Mouse (Mus musculus): ENCODE data around the gene Mef2d.

Gene Mef2d

DNA sequence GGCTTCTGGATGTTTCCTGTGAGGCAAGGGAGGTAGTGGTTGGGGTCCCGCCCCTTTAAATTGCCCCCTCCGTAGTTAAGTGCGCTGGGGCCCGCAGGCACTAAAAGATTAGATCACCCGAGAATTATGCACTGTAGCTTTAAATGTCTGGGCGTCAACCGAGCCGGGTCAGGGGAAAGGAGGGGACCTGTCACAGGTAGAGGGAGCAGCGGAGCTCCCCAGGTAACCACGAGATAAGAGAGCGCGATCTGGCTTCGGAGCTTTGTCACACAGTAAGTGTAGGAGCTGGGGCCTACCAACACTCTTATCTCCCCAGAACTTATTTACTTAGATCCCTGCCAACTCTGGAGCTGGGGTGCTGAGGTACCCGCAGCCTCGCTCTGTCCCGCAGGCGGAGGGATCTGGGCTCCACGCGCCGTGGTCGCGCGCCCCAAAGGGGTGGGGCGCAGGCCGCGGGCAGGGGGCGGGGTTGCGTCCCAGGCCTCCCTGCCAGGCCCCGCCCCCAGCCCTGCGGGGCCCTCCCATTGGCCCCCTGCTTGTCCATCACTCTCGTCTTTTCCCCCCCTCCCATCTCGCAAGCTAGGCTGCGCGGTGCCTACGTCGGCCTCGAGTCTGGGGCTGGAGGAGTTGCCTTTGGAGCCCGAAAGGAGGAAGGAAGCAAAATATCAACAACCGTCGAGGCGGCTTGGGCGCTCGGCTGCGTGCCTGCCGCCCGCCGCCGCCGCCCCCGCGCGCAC is at the start of gene Mef2d:
TSS of gene Mef2d (plus strand) at position 586 of the 737 bp plus-strand sequence.
- peak; percentile 98 for DNase-seq (ENCODE audit: low read depth, low spot score)

DNA sequence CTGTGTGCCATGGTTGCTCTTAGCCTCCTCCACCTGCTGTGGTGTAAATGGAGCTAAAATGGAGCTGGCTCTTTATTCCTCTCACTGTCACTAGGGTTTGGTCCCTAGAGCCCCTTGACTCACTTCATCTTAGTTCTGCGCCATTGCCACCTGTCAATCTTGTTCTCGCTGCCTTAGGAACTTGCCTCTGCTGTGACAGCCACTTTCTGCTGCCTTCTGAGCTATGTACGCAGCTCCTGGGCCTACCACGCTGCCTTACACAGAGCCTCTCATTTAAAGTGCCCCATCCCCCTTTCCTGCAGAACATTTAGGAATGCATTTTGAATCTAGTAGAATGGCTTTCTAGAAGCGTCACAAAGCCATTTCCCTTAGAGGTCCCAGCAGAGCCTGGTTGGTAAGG is 48.0 kb upstream of the Mef2d start:
- no peak for DNase-seq (ENCODE audit: low read depth, low spot score)

DNA sequence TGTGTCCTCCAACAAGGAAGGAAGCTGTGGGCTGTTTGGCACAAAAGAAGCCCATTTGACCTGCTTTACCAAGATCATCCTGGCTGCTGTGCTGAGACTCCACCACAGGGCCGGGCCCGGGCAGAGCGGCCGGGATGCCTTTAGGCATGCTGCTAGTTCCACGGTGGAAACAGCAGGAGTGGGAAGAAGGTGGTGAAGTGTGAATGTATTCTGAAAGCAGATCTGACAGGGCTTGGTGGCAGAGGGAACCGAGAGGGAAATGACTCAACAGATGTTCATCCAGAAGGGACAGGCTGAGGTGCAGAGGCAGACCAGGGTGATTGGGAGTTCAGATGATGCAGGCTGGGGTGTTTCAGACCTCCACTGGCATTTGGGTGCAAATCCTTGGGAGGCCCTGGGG is 44.5 kb upstream of the Mef2d start:
- DNase-seq (ENCODE audit: low read depth, low spot score) = no peak

DNA sequence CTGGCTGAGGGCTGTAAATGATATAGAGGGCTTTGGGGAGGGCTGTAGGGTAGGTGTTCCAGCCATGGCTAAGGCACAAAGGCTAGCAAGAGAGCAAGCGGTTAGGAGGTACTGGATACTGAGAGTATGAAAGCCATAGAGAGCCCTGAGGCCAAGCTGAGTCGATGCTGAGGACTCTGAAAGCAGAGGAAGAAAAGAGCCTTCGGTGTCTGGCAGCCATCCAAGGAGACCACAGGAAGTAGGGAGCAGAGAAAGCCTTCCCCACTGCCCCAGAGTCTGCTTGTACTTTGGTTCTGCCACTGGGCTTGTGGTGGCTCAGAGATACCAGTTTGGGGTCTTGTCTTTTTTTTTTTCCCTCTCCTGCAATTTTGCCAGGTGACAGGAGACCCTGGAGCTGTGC is 41.9 kb upstream of the Mef2d start:
- no peak for DNase-seq (ENCODE audit: low read depth, low spot score)

DNA sequence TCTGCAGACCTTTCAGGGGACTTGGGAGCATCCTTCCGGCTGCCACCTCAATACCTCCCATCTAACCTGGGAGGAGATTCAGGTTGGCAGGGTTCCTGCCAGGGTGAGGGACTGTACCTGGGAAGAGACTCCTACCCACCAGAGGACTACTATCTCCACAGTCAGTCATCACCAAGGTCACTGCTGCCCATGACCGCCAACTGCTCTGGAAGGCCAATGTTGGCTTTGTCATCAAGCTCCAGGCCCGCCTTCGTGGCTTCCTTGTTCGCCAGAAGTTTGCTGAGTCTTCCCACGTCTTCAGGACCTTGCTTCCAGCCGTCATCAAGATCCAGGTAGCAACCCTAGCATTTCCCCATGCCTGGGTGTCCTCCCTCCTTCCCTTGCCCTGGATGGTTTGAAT is 40.4 kb upstream of the Mef2d start:
- DNase-seq (ENCODE audit: low read depth, low spot score) = no peak

DNA sequence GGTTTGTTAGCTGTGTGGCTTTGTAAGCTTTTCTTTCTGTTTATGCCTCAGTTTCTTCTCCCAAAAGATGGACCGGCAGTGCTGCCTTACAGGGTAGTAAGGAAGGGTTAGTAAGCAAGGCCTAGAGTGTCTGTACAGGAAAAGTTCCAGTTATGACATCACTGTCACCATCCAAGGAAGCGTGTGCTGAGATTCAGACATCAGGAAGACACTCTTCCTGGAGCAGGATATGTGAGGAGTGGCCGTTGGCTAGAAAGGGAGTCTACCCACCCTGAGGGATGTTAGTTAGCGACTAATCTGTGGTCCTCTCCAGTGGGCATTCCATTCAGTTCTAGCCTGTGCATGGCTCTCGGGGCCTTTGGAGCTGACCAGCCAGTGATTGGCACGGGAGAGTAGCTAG is 40.0 kb upstream of the Mef2d start:
- DNase-seq (ENCODE audit: low read depth, low spot score) = no peak

DNA sequence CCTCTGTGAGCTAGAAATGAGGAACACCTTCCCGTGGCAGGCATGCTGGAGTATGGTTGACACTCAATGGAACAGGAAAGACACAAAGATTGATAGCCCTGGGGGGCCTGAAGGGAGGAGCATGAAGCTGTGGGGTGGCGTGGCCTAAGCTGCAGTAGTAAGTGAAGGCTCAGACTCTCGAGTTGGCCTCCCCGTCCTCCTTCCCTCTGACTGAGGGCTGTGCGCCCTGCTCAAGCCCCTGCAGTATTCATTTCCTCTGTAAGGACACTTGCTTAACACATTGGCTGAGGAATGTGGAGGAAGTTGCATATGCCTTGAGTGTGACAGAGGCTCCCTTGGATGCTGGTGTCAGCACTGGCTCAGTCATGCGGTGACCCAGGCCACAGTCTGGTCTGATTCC is 39.6 kb upstream of the Mef2d start:
- DNase-seq (ENCODE audit: low read depth, low spot score) = no peak

DNA sequence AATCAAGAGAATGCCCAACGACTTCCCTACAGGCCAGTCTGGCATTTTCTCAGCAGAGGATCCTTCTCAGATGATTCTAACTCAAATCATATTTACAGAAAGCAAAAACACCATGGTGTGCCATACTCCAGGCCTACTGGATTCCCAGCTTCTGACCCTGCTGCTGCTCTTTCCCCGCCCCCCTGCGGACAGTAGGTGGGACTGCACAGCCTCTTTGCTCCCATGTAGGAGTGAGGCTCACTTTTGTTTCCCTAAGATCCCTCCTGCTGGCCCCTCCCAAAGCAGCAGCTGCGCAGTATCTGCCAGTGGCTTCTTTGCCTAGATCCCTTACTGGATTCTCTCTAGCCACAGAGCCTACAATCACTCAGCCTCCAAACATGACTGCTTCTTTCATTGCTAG is 36.0 kb upstream of the Mef2d start:
- no peak for DNase-seq (ENCODE audit: low read depth, low spot score)

DNA sequence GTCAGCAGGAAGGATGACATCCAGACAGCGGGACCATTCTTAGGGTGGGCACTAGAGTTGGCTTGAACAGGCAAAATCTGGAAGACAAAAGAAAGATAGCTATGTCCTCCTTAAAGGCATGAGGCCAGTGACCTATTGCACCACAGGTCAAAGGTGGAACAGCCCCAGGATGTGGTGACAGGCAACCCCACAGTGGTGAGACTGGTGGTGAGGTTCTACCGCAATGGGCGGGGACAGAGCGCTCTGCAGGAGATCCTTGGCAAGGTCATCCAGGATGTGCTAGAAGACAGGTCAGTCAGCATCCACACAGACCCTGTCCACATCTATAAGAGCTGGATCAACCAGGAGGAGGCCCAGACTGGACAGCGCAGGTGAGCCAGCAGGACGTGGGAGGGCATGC is 33.0 kb upstream of the Mef2d start:
- DNase-seq (ENCODE audit: low read depth, low spot score) = no peak

DNA sequence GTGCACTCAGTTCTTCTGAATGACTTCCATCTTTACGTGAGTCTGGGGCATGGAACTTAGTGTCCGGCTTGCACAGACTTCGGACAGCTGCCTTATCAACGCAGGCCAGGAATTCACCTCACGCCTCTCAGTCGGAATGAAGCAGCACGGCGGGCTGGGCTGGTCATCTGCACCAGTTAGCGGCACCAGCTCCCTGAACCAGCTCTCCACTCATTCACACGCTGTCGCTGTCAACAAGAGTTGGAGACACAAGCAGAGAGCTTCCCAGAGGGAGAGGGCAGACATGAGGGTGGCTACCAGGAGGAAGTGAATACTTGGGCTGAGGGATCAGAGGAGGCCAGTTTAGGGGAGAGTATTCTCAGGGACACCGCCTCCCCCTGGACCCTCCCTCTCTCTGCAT is 27.8 kb upstream of the Mef2d start:
- no peak for DNase-seq (ENCODE audit: low read depth, low spot score)

DNA sequence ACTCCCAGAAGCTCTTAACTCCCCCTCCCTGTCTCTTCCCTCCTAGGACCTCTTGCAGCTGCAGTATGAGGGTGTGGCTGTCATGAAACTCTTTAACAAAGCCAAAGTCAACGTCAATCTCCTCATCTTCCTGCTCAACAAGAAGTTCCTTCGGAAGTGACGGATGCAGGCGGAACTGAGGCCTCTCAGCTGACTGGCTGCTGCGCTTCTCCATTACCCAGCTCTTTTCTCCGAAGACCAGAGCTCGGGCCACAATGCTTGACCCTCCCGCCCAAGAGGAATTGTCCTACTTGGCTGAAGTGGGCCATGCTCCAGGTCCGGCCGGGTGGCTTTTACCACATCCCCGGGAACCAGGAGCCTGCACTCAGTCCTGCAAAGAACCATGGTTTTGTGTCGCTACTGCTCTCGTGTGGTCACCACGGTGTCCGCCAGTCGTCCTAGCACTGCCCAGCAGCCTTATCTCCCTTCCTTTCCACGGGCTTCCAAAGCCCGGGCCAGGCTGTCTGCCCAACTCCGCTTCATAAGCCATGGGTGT is 22.0 kb upstream of the Mef2d start:
- DNase-seq (ENCODE audit: low read depth, low spot score) = no peak

DNA sequence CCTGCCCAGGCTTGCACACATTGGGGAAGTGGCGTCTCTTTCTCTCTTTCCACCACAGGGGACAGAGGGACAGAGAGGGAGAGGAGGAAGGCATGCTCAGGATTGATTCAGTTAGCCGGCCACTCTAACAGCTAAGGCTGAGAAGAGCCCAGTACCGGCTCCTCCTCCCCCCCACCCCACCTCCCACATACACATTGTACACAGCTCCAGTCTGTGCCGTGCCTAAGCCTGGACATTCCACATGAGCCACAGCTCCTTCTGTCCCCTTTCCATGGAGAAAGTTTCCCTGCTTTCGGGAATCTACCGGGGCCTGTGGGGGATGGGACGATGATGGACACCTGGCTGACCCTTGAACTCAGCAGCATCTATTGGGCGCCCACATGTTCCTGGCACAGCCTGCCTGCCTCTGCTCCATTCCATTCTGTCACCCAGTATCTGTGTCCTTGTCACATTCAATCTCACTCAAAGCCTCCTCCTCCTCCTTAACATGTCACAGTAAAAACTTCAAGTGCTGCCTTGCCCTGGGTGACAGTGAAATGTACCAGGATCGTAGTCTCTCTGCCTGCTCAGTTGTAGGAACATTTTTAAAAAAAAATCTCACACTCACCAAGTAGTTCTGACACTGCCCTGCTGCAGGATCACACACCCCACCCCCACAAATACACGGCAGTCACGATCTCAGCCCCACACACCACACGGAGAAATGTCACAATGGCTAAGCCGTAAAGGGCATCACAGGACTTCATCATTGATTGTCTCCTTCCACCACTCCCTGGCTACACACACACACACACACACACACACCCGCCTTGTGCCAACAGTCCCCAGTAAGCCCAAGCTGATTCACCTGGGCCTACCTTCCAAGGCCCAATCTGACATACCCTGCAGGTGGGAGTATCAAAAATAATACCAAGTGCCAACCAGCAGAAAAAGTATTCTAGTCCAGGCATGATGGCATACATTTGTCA is 20.7 kb upstream of the Mef2d start:
- DNase-seq (ENCODE audit: low read depth, low spot score) = no peak

DNA sequence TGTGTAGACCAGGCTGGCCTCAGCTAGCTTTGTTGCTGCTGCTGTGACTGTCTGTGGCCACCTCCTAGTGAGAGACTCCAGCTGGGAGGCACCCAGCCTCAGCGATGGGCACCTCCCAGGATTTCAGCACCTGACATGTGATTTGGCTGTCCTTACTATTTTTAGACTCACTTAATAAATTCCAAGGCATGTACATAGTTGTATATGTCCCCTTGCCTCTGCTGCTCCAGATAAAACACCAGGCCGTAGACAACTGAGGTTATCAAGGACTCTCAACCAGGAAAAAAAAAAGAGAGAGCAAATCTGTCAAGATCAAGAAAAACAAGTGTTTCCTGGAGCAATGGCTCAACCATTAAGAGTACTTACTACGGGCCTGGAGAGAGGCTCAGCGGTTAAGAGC is 17.0 kb upstream of the Mef2d start:
- no peak for DNase-seq (ENCODE audit: low read depth, low spot score)

DNA sequence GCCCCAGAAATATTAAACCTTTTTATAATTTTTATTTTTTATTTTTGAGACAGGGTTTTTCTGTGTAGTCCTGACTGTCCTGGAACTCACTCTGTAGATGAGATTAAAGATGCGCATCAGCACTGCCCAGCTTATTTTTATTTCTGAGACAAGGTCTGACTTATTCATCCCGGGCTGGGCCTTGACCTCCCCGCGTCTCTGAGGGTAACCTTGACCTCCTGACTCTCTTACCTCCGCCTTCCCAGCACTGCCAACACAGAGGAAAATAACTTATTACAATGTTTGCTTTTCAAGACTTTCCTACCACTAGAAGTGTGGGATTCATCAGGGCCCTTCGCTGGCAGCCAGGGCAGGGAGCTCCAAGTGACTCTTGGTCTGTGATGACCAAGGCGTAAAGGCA is 16.0 kb upstream of the Mef2d start:
- no peak for DNase-seq (ENCODE audit: low read depth, low spot score)

DNA sequence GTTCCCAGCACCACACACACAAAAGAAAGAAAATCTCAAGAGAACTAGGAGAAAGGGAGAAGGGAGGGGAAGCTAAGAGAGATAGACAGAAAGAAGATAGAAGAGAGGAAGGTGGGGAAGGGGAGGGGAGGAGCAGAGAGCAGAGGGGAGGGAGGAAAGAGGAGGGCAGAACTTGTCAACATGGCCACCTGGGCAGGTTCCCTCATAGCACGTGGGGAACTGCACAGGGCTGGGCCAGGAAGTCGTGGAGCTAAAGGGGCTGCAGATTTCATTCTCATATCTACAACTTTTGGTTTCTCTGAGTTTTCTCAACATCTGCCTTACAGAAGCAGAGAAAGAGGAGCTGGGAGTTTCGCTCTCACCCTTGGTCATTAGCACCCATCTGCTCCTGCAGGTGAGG is 14.5 kb upstream of the Mef2d start:
- DNase-seq (ENCODE audit: low read depth, low spot score) = no peak

DNA sequence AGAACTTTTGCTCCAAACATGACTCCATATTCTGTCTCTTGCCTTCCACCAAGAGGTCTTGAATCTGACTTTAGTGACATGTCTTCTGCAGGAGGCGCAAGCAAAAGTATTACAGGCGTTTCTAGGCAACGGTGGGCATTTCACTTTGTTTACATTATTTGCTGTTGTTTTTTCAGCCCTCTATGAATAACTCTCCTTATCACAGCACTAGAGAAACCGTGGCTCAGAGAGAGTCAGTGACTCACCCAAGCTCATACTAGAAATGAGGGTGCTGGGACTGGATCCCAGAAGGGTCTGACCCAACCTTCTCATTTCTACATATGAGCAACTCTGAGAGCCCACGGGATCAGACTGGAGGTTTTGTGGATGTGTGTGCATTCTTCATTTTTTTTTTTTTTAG is 14.1 kb upstream of the Mef2d start:
- DNase-seq (ENCODE audit: low read depth, low spot score) = no peak

DNA sequence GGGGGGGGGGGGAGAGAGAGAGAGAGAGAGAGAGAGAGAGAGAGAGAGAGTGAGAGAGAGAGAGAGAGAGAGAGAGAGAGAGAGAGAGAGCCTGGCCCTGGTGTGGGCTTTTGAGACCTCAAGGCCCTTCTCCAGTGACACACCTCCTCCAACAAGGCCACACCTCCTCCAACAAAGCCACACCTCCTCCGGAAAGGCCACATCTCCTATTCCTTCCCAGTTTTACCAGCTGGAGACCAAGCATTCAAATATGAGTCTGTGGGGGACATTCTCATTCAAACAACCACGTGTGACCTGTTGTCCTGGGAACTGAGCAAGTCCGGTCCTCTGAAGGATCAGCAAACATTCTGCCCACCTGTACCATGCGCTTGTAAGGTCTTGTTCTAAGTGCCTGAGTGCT is 13.2 kb upstream of the Mef2d start:
- DNase-seq (ENCODE audit: low read depth, low spot score) = no peak

DNA sequence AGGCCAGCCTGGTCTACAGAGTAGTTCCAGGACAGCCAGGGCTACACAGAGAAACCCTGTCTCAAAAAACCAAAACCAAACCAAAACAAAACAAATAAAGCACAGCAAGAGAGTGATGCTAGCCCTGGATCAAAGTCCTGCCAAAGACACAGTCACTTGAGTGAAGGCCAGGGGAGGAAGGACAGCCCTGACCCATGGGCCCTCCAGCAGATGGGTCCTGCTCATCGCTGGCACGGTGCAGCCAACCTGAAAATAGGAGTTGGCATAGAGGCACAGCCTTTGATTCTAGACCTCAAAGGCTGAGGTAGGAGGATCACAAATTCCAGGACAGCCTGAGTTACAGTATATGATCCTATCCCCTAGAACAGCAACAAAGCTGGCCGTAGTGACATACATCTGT is 11.1 kb upstream of the Mef2d start:
- no peak for DNase-seq (ENCODE audit: low read depth, low spot score)

DNA sequence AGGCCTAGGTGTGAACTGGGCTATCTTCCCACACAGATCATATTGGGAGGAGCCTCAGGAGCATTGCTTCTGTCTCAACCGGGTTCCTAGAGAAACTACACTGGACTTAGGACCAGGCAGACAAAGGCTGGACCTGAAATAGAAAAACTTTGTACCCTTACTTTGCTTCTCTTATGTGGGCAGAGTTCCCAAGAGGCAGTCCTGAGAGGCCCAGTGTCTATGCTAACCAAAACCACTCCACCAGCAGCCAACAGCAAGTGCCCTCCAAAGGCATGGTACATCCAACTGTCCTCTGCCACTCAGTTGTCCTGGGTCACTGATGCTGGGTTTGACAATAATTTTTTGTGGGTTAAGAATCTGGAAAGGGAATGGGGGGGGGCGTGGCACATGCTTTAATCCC is 9.7 kb upstream of the Mef2d start:
- DNase-seq (ENCODE audit: low read depth, low spot score) = no peak

DNA sequence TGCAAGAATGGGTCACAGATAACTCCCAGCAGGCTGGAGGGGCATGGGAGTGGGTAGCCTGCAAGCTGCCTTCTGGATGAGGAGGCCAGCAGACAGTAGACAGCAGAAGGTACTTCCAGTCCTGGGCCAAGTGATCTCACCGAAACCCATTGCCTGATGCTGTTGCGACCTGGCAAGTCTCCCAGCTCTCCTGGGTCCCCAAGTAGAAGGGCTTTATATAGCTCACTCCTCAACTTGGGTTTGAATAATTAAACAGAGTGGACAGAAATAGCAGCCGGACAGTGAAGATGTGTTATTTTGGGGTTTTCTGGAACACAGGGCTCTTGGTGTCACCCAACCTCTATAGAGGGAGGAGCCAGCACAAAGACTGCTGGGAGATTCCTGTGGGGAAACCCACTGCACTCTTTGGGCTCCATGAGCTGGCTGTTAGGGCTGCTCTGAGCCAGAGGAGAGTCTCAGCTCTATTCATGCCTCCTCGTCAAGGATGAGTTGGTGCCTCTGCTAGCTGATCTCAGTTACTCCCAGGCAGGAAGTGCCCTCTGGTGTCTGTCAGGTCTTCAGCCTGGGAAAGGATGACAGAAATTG is 8.9 kb upstream of the Mef2d start:
- DNase-seq (ENCODE audit: low read depth, low spot score) = no peak

DNA sequence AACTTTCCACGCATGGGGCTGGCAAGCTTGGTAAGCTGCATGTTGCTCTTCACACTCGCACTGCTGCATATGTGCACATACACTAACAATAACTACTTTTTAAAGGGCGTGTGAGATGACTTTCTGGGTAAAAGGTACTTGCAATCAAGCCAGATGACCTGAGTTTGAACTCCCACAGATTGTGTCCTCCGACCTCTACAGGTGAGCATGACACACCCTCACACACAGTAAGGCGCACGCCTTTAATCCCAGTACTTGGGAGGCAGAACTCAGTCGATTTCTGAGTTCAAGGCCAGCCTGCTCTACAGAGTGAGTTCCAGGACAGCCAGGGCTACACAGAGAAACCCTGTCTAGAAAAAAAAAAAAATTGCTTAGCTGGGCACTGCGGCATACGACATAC is 5.8 kb upstream of the Mef2d start:
- no peak for DNase-seq (ENCODE audit: low read depth, low spot score)

DNA sequence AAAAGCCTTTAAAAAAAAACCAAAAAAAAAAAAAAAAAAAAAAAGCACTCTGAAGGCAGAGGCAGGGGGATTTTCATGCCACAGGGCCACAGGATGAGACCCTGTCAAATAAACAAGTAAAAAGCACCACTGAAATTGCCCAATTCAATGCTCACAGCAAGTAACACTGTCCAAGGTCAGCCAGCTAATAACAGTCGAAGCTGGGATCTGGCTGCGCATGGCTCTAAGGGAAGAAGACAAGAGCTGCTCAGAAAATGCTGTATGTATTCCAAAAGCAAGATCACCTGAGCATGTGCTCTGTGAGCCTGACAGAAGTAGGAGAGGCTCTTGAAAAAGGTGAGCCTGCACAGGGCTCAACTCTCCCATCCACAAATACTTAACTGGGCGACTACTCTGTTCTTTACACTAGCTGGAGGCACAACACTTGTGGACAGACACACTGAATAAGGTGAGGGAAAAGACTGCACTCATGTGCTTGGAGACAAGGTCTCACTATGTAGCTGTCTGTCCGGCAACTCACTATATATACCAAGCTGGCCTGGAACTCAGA is 5.2 kb upstream of the Mef2d start:
- DNase-seq (ENCODE audit: low read depth, low spot score) = no peak
